Mouse (Mus musculus): ENCODE data around the gene Ccdc65. TPM values are rescaled to one million over a fixed set of nuclear protein-coding genes. Genes with fewer than 3 reads are reported as not detected.
A peak's percentile ranks its signal among the peaks of the same experiment; 100 is the strongest.

Gene Ccdc65
- total RNA-seq (2015) (not detected in 2 replicates), total RNA-seq (2017) (not detected in 2 replicates)

GRCm38 (mm10) chr15:98707766-98708372, at the start of gene Ccdc65:
Gene Ccdc65, plus strand, starts transcription at chr15:98708207.
- ATAC-seq (ENCODE audit: poor library complexity, severe bottlenecking): peak; percentile 93

GRCm38 (mm10) chr15:98662198-98662566, 45.8 kb upstream of the Ccdc65 start:
- peak; percentile 59 for ATAC-seq (ENCODE audit: poor library complexity, severe bottlenecking)

- peak; percentile 99 for ATAC-seq (ENCODE audit: poor library complexity, severe bottlenecking)
These were observed 45.2 kb upstream of the Ccdc65 start, which contains the start of gene Ddx23 for GRCm38 (mm10) chr15:98662567-98663545. Gene Ddx23, minus strand, starts transcription at chr15:98662894.

GRCm38 (mm10) chr15:98664042-98664907, 43.7 kb upstream of the Ccdc65 start:
- no peak for ATAC-seq (ENCODE audit: poor library complexity, severe bottlenecking)

- peak; percentile 33; the same call in 1 of the 2 replicates for ATAC-seq (ENCODE audit: poor library complexity, severe bottlenecking)
These were observed 35.4 kb upstream of the Ccdc65 start for GRCm38 (mm10) chr15:98672592-98672991.

GRCm38 (mm10) chr15:98673732-98674131, 34.3 kb upstream of the Ccdc65 start:
- ATAC-seq (ENCODE audit: poor library complexity, severe bottlenecking): no peak

- no peak for ATAC-seq (ENCODE audit: poor library complexity, severe bottlenecking)
These were observed 33.6 kb upstream of the Ccdc65 start for GRCm38 (mm10) chr15:98674284-98674993.

- ATAC-seq (ENCODE audit: poor library complexity, severe bottlenecking): no peak
These were observed 32.9 kb upstream of the Ccdc65 start for GRCm38 (mm10) chr15:98674994-98675545.

GRCm38 (mm10) chr15:98675634-98676250, 32.3 kb upstream of the Ccdc65 start:
- no peak for ATAC-seq (ENCODE audit: poor library complexity, severe bottlenecking)

- no peak for ATAC-seq (ENCODE audit: poor library complexity, severe bottlenecking)
These were observed 31.5 kb upstream of the Ccdc65 start for GRCm38 (mm10) chr15:98676471-98676870.

GRCm38 (mm10) chr15:98676940-98677728, 30.9 kb upstream of the Ccdc65 start, which contains the start of gene Rnd1:
Gene Rnd1, minus strand, starts transcription at chr15:98677461.
- ATAC-seq (ENCODE audit: poor library complexity, severe bottlenecking): peak; percentile 97

- ATAC-seq (ENCODE audit: poor library complexity, severe bottlenecking): no peak
These were observed 30.0 kb upstream of the Ccdc65 start for GRCm38 (mm10) chr15:98677977-98678376.

GRCm38 (mm10) chr15:98680660-98681059, 27.3 kb upstream of the Ccdc65 start:
- no peak for ATAC-seq (ENCODE audit: poor library complexity, severe bottlenecking)

- ATAC-seq (ENCODE audit: poor library complexity, severe bottlenecking): no peak
These were observed 26.4 kb upstream of the Ccdc65 start for GRCm38 (mm10) chr15:98681633-98682032.

- ATAC-seq (ENCODE audit: poor library complexity, severe bottlenecking): peak; percentile 65
These were observed 24.8 kb upstream of the Ccdc65 start for GRCm38 (mm10) chr15:98683177-98683576.

- peak; percentile 89 for ATAC-seq (ENCODE audit: poor library complexity, severe bottlenecking)
These were observed 24.3 kb upstream of the Ccdc65 start for GRCm38 (mm10) chr15:98683746-98684145.

- ATAC-seq (ENCODE audit: poor library complexity, severe bottlenecking): no peak
These were observed 22.1 kb upstream of the Ccdc65 start for GRCm38 (mm10) chr15:98685926-98686325.

- no peak for ATAC-seq (ENCODE audit: poor library complexity, severe bottlenecking)
These were observed 18.3 kb upstream of the Ccdc65 start for GRCm38 (mm10) chr15:98689682-98690081.

Data from megakaryocyte, adult 5-6 weeks (primary cell).